Mouse (Mus musculus): Measurements from ENCODE around the gene Zfp239.
"Not testable (repeated sequence)": the region's sequence is repeated elsewhere in the genome, so short reads cannot be mapped to it uniquely, and the experiment has no call there.

Zfp239 gene

DNA sequence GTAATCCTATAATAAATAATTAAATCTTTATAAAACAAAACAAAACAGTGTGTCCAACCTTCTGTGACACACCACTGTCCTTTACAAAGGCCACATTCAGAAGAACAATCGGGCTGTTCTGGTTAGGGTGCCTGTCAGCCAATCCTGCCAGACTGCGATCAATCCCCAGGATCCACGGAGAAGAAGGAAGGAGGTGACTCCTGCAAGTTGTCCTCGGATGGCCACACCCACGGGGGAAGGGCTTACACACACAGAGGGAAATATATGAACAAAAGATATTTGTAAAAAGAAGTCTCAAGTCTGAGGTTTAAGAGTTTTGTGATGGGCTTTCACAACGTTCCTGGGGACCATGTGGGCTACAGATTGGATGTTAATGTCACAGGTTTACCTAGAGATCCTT lies at the start of gene Zfp239:
Gene Zfp239, plus strand, starts transcription at position 253 of the 400 bp plus-strand sequence.
- no peak for DNase-seq (ENCODE audit: low spot score in 2 of 2)

DNA sequence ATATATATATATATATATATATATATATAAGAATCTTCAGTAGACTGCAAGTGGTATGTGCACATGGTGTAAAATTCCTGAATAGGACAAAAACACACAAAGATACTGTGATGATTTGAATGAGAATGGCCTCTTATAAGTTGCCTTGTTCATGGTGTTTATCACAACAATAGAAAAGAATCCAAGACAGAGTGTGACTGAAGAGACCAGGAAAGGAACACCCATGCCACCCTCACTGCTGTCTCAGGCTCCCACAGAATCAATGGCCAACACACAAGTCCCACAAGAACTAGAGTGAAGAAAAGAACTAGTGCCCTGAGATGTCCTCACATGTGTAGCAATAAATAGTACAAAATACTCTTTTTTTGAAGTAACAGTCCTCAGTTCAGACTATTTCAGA lies 47.2 kb upstream of the Zfp239 start:
- no peak for DNase-seq (ENCODE audit: low spot score in 2 of 2)

DNA sequence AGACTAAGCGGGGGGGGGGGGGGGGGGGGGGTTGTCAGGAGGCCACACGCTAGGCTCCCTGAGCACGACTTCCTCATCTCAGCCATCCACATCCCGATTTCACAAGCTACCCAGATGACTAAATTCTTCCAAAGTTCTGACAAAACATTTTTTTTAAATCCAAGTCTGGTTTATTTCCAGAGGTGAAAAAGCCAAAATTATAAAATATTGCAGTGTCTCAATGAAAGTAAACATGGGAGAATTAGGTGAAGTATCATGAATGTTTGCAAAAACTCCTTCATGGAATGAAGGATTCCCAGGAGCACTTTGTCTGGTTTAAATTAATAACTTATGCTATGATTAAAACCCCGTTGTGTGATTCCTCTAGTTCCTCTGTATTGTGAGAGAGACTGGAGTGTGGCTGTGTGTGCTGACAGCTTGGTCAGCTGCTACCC lies 44.8 kb upstream of the Zfp239 start:
- no peak for DNase-seq (ENCODE audit: low spot score in 2 of 2)

DNA sequence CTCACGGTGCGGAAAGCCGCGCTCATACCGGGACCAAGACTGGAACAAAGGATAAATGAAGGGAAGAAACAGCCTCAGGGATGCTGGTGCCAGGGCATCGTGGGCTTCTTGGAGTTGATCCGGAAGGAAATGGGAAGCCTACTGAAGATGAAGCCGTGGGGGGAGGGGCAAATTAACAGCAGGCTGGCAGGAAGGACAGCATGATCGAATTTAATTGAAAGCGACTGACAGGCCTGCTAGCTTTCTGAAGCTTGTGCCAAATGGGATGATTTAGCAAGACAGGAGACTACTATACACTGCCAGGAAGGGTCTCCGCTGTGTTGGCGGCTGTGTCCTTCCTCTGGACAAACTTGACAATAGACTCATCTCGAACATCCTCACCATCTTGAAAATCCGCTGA lies 41.6 kb upstream of the Zfp239 start:
- DNase-seq (ENCODE audit: low spot score in 2 of 2) = peak in 1 of 2 experiments; percentile 54

DNA sequence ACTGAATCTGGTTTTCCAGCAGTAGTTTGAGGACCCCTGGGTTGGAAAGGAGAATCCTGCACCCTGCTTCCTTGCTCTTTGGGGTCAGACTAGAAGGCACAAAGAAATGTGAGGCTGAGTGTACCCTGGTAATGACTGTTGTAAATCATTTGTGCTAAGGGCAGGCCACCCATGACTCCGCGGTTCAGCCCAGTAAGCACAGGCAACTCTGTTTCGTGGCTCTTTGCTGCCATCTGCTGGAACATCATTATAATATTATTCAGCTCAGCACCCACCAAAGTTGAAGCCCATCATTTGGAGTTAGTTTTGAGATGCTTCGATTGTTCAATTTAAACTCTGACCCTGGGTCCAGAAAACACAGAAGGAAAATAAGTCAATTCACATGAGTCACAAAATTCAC lies 36.5 kb upstream of the Zfp239 start:
- DNase-seq (ENCODE audit: low spot score in 2 of 2) = peak in 1 of 2 experiments; percentile 77

DNA sequence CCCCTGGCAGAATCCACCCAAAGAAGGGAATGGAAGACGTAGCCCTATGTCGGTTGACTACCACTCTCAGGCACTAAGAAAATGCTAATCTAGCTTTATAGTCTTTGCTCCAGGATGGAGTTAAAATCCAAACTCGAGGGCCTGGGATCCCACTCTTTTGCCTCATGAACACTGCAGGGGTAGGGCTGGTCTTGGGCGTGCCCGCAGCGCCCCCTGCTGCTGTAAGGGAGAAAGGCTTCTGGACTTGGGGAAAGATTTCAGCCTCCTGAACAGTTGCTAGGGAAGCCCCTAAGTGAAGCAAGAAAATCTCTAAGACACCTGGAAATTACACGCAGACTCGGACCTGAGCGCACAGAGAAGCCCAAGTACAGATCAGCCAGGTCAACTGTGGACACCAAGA lies 33.6 kb upstream of the Zfp239 start:
- DNase-seq (ENCODE audit: low spot score in 2 of 2) = peak; percentile 48 to 76

DNA sequence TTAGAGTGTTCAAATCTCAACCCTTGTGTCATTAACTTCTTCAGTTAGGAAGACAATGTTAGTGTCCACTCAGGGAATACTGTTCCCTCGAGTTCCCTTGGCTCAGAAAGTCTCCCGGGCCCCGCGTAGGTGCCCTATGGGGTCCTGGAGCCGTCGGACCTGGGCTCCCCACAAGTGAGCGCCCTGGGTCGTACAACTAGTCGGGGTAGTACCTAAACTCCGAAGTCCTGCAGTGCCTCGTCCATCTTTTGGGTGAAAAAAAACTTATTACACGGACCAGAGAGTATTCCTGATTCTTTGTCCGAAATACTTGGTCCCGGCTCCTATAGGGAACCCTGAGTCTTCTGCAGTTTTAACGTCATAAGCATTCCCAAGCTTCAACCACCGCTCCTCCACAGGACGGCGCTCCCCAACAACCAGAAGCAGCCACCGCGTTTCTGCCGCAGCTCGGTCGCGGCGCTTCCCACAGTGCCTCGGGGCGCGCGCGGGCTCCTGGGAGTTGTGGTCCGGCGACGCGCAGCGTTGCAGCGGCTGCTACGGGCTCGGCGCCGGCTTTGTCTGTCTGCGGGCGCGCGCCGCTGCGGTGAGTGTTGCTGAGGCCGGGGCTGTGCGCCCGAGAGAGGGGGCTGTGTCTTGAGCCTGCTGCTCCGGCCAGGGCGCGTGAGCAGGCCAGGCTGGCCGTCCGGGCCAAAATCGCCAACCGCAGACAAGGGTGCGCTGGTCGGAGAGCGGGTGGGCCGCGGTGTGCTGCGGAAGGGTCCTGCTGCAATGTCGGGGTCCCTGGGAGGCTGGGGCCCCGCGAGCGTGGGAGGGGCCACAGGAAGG lies 21.0 kb upstream of the Zfp239 start, which contains the start of gene Zfp637:
Gene Zfp637, plus strand, starts transcription at position 495 of the 825 bp plus-strand sequence.
- DNase-seq (ENCODE audit: low spot score in 2 of 2) = peak; percentile 91 to 95

DNA sequence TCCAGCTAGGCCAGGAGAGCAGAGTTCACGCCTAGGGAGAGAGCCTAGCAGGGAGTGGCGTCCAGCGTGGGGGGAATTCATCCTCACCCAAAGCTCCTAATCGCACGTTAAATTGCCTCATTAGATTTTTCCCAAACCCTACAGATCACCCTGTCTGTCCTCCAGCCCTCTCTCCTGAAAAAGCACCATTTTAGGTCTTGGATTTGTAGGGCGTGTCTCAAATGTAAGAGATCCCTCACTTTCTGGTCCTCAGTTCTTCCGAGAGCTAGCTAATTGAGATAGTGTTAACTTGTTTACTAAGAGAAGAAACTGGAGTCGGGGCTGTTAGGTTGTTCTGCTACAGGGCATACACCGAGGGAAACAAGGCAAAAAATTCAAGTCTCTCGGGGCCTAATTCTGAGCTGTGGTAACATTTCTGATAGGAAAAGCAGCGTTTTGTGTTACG lies 20.4 kb upstream of the Zfp239 start:
- no peak for DNase-seq (ENCODE audit: low spot score in 2 of 2)

DNA sequence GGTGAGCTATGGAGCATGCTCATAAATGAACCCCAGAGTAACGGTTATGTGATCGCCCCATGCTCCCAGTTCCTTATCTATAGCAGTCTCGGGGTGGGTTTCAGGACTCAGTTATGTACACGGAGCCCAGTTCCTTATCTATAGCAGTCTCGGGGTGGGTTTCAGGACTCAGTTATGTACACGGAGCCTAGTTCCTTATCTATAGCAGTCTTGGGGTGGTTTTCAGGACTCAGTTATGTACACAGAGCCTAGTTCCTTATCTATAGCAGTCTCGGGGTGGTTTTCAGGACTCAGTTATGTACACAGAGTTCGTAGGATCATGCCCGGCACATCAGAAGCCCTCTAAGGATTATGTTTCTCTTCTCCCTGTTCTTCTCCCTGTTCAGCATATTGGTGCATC lies 17.3 kb upstream of the Zfp239 start:
- no peak for DNase-seq (ENCODE audit: low spot score in 2 of 2)

DNA sequence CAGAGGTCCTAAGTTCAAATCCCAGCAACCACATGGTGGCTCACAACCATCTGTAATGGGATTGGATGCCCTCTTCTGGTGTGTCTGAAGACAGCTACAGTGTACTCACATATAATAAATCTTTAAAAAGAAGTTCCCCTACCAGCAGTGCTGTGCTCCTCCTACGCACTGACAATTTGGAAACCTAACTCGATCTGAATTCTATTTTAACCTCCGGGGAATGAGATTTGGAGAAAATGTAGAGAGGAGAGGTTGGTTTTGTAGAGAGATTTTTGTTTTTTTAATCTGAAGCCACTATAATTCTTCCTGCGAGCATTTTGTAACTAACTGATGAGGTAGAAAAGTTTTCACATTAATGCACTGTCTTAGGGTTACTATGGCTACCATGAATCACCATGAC lies 15.2 kb upstream of the Zfp239 start:
- DNase-seq (ENCODE audit: low spot score in 2 of 2) = not testable (repeated sequence)

DNA sequence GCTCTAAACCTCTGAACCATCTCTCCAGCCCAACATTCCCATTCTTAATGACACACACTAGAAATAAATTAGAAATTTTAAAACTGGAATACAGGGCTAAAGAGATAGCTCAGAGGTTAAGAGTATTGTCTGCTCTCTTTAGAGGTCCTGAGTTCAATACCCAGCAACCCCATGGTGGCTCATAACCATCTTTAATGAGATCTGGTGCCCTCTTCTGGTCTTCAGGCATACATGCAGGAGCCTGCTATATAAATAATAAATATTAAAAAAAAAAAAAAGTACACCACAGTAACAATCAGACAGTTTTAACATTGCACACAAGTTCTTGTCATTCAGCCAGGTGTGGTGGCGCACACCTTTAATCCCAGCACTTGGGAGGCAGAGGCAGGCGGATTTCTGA lies 14.1 kb upstream of the Zfp239 start:
- DNase-seq (ENCODE audit: low spot score in 2 of 2) = no peak

DNA sequence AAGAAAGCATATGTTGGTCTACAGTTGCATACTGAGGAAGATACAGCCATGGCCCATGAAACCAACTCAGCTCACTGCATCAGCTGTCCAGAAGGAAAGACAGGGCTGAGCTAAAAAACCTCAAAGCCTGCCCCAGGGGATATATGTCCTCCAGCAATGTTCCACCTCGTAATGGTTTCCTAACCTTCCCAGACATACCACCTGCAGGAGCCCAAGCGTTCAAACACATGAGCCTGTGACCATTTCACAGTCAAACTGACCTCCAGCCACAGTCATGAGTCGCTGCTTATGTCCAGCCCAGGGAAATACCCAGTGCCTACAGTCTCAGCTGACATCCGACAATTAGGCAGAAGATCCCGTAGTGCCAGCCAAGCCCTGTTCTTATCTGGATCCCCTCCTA lies 13.3 kb upstream of the Zfp239 start:
- no peak for DNase-seq (ENCODE audit: low spot score in 2 of 2)

DNA sequence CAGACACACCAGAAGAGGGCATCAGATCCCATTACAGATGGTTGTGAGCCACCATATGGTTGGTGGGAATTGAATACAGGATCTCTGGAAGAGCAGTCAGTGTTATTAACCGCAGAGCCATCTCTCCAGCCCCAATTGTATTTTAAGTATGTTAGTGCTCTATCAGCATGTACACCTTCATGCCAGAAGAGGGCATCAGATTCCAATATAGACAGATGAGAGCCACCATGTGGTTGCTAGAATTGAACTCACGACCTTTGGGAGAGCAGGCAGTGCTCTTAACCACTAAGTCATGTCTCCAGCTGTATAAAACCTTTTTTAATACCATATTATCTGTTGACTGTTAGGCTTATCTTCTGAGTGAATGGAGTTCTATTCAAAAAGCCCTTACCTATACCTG lies 10.2 kb upstream of the Zfp239 start:
- DNase-seq (ENCODE audit: low spot score in 2 of 2) = no peak

DNA sequence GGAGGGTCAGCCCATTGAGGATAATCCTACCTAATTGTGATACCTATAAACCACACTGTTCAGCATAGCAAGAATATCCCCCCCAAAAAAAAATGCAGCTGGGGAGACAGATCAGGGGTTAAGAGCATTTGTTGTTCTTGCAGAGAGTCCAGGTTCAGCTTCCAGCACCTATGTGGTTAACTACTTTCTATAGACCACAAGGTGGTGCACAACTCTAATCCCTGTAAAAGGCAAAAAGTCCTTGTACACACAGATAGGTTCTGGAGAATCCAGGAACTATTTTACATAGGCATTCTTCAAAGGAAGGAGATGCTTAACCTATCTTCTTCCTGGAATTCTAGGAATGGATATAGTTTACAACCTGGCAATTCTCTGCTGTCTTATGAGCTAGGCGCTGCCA lies 3.9 kb upstream of the Zfp239 start:
- DNase-seq (ENCODE audit: low spot score in 2 of 2) = no peak

DNA sequence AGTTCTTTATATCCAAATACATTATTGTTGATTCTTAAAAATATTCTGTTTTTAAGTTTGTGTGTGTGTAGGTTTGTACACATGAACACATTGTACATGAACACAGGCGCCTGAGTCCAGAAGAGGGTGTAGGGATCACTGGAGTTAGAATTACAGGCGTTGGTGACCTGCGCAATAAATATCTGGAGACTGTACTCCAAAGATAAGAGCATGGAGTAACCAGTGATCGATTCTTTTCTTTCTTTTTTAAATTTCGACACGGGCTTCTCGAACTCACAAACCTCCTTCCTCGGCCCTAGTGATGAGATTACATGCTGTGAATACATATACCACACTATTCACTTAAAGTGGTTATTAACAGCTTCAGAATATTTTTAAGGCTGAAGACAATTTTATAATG lies 565 bp downstream of the Zfp239 start:
- DNase-seq (ENCODE audit: low spot score in 2 of 2) = no peak

DNA sequence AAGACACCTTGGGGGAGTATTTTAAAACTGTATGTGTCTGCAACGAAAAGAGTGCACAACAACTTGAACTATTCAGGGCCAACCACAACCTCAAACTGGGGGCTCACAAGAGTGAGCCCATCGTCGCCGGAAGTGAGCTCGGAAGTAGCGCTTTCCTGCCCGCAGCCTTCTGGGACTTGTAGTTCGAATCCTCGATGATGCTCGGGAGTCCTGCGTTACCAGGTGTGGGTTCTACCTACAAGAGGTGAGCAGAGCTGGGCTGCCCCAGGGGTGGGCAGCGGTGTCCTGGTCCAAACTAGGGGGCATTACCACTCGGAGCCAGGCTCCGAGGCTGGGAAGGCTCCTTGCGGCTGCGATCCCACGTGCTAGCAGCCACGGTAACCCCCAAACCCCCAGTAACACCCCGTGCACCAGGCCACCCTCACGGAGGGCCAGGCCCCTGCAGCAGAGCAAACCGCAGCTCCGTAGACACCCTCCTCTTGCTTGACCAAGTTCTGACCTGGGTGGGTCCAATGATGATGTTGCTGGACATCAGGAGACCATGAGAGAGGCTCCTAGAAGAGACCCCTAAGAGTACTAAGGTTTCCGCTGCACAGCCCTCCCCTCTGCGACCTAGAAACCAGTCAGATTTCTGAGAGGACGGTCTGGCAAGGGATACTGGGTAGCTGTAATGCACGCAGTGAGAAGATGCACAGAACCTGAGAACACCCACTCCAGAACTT lies 1.2 kb downstream of the Zfp239 start:
- peak in 1 of 2 experiments; percentile 56 for DNase-seq (ENCODE audit: low spot score in 2 of 2)

DNA sequence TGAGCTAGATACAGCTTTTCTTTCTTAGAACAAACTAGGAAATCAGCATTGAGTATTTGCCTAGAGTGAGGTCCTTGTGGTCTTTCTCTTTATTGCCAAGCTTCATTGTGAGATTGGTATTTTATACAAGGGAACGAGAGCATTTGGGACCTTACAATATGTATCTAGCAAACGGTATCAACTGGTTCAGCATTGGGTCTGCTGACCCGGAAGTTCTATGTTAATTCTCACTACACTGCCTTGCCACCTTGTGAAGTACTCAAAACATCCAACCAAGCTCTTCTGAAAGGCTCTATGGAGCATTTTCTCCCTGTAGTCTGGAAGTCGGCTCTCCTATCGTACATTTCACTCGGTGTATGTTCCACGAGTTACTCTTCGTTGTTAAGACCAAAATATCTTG lies 1.9 kb downstream of the Zfp239 start:
- no peak for DNase-seq (ENCODE audit: low spot score in 2 of 2)

DNA sequence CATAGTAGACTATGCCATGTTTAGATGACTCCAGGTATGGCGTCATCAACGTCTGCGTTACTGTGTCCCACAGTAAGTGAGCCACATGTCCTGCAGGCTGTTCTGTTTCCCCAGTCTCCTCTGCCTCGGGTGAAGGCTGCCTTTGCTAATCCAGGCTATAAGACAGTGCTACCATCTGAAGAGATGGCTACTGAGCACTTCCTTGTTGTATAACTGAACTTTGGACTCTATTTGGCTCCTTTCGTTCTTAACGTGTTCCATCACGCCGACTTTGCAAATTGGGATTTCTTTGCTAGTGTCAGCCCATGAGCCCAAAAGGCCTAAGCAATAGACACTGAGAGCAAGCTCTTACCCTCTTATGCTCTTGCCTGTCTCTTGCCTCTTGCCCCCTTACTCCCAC lies 6.3 kb downstream of the Zfp239 start:
- no peak for DNase-seq (ENCODE audit: low spot score in 2 of 2)

DNA sequence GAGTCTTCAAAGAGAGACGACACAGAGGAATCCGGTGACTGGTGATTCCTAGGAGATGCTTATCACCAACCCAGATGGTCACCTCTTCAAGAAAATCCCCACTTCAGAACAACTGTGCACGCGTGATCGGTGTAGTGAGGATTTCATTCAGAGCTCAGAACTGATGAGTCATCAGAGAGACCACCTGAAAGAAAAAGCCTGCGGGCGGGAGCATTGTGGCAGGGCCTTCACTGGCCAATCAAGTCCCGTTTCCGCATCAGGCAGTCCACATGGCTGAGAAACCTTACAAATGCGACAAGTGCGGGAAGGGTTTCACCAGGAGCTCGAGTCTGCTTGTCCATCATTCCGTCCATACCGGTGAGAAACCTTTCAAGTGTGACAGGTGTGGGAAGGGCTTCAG lies 9.1 kb downstream of the Zfp239 start:
- no peak for DNase-seq (ENCODE audit: low spot score in 2 of 2)

DNA sequence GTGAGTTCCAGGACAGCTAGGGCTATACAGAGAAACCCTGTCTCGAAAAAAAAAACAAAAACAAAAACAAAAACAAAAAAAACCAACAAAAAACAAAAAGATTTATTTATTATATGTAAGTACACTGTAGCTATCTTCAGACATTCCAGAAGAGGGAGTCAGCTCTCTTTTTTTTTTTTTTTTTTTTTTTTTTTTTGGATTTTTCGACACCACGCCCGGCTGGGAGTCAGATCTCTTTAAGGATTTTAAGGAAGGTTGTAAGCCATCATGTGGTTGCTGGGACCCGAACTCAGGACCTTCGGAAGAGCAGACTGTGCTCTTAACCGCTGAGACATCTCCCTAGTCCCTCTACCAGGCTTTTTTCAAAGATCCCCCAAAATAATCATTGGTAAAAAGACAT lies 11.6 kb downstream of the Zfp239 start:
- not testable (repeated sequence) for DNase-seq (ENCODE audit: low spot score in 2 of 2)

DNA sequence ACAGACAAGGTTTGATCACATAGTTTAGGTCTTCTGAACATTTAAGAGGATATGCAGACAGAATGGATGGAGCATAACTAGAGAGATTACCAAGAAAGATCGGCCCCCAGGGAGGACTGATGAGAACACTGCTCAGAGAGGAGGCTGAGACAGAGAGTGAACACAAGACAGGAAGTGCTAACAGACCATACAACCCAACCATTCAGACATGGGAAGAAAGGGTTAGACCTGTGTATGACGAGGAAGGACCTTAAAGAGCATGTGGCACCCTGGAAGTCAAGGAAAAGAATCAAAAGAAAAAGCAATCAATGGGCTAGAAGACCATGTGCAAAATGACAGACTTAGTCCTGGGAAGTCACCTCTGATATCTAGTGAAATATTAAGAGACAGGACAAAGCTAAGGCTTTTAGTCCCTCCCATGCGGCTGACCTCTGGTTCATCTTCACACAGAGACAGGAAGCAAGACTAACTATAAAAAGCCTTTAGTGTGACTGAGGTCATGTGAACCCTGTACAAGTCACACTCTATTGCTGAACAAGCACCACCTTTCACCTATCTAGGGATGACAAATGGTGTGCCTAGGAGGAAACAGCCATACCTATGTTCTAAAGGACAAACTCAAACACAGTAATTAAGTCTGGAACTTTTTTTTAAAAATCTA lies 12.9 kb downstream of the Zfp239 start:
- DNase-seq (ENCODE audit: low spot score in 2 of 2) = no peak

DNA sequence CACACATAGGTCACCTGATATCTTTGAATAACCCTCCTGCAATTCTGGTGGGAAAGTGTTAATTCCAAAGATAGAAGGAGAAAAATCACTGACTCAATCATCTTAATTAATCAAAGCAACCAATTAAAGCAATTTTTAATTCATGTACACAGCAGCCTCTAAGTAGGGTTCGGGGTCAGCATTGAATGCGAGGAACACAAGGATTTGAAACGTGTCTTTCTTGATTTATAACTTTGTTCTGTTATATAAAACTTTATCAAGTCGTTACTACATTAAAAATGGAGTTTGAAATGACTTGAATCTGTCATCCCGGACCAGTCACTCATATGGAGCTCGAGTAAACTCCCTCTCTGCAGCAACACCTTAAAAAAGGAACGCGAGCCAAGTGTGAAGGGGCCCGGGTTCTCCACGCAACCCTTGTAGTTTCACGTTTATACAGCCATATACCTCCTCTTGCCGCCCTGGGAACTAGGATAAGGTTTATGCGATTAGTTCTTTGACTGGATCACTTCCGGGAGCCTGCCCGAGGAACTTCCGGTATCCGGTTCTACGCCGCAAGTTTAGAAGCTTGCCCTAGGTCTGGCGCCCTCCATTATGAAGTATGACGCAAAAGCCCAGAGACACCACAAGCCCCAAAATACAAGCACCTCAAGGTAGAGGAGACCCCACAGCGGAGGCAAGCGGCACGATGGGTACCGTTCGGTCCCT lies 17.0 kb downstream of the Zfp239 start:
- no peak for DNase-seq (ENCODE audit: low spot score in 2 of 2)

Measured in cerebellum, postnatal 4 days (tissue).